Mouse (Mus musculus) kidney, postnatal 0 days (tissue): ENCODE results near the gene Scel. TPM values are rescaled to one million over a fixed set of nuclear protein-coding genes. Genes with fewer than 3 reads are reported as not detected.
A peak's percentile ranks its signal among the peaks of the same experiment; 100 is the strongest.

Experiments used
- ATAC-seq: fragments of 200-750 bp; cut with Nextera tagmentation; replicated peaks from 2 replicates; pipeline ENCODE4 v1.8.0; 2017; ENCODE audit warnings: low read depth, moderate number of reproducible peaks, moderate TSS enrichment, moderate library complexity; ENCODE audit not compliant: low FRiP score
- DNase-seq: peaks from one replicate; pipeline ENCODE4 v3.0.0-alpha.2; 2016; ENCODE audit warnings: low spot score
- H3K27ac ChIP-seq: fragments of 300-500 bp; sonication (generic); 2 replicates; pipeline ENCODE4 v1.5.1; 2014; ENCODE audit warnings: mild to moderate bottlenecking
- H3K27me3 ChIP-seq: fragments of 300-500 bp; sonication (generic); 2 replicates; pipeline ENCODE4 v1.6.1; 2014; ENCODE audit warnings: low read length, mixed read lengths; ENCODE audit not compliant: insufficient read depth
- H3K36me3 ChIP-seq: fragments of 300-500 bp; sonication (generic); 2 replicates; pipeline ENCODE4 v1.6.1; 2014; ENCODE audit warnings: low read length, mixed read lengths; ENCODE audit not compliant: insufficient read depth
- H3K4me1 ChIP-seq: fragments of 300-500 bp; sonication (generic); replicated peaks from 2 replicates; pipeline ENCODE4 v1.6.1; 2014; ENCODE audit warnings: antibody characterized with exemption, low read length, mixed read lengths; ENCODE audit not compliant: insufficient read depth
- H3K4me2 ChIP-seq: fragments of 300-500 bp; sonication (generic); 2 replicates; pipeline ENCODE4 v1.6.1; 2014; ENCODE audit warnings: mild to moderate bottlenecking, low read length, moderate library complexity, mixed read lengths
- H3K4me3 ChIP-seq: fragments of 300-500 bp; sonication (generic); replicated peaks from 2 replicates; pipeline ENCODE4 v1.5.1; 2014; ENCODE audit warnings: low read depth, low read length
- H3K9ac ChIP-seq: fragments of 300-500 bp; sonication (generic); 2 replicates; pipeline ENCODE4 v1.6.1; 2014; ENCODE audit warnings: low read depth, low read length
- H3K9me3 ChIP-seq: fragments of 300-500 bp; sonication (generic); replicated peaks from 2 replicates; pipeline ENCODE4 v1.6.1; 2016; ENCODE audit warnings: low read length, inconsistent platforms, mixed read lengths
- CTCF ChIP-seq: IDR thresholded peaks from 2 replicates; pipeline ENCODE4 v1.5.1; 2016; ENCODE audit warnings: antibody characterized with exemption, low read depth, mild to moderate bottlenecking, moderate library complexity
- WGBS: fragments of 180-500 bp; shearing (Covaris S2); extraction: QIAGEN DNeasy Blood & Tissue Kit; methylation state at CpG from one replicate; pipeline ENCODE4 v1.1.7; 2014; 5-methylcytosine and 5-hydroxymethylcytosine counted together
- polyA plus RNA-seq: library from polyadenylated mRNA; unstranded; fragments of >200 nt; fragmentation: Nextera tagmentation; extraction: Ambion mirVana; gene quantifications from 2 replicates; pipeline ENCODE4 v1.2.1, GENCODE M21; 2015

Gene Scel
- polyA plus RNA-seq, 1 experiment from 2014 or later: 4.1 TPM

- Histone ChIP-seq H3K27ac (no peak overlapping the region), H3K27me3 (no peaks in the 10 kb centered on the region), H3K4me1 (no peaks in the 10 kb centered on the region), H3K4me2 (no peak overlapping the region), H3K9ac (no peak overlapping the region), H3K36me3 (no peaks in the 10 kb centered on the region), H3K9me3 (no peaks in the 10 kb centered on the region), H3K4me3 (no peak overlapping the region)
- ATAC-seq (no peak), DNase-seq (no peak)
- TF ChIP-seq CTCF: no peak
- 80% methylated on average over 13 of the region's 13 CpGs for WGBS
These were observed 58.6 kb downstream of the Scel start for GRCm38 (mm10) chr14:103571598-103572320.

GRCm38 (mm10) chr14:103575854-103576253 lies 62.7 kb downstream of the Scel start:
- ATAC-seq: no peak; the same call in 1 of the 2 replicates

GRCm38 (mm10) chr14:103577011-103577410 lies 63.9 kb downstream of the Scel start:
- Histone ChIP-seq H3K36me3 (no peaks in the 10 kb centered on the region), H3K4me3 (no peak overlapping the region), H3K9ac (no peak overlapping the region), H3K4me1 (no peaks in the 10 kb centered on the region), H3K27ac (no peak overlapping the region), H3K9me3 (no peaks in the 10 kb centered on the region), H3K27me3 (no peaks in the 10 kb centered on the region), H3K4me2 (no peak overlapping the region)
- no peak for TF ChIP-seq CTCF
- DNase-seq (no peak), ATAC-seq (no peak)

More at GRCm38 (mm10) chr14:103575854-103576253, 62.7 kb downstream of the Scel start:
- Histone ChIP-seq H3K36me3 (no peaks in the 10 kb centered on the region), H3K9ac (no peak overlapping the region), H3K9me3 (no peaks in the 10 kb centered on the region), H3K27me3 (no peaks in the 10 kb centered on the region), H3K27ac (no peak overlapping the region), H3K4me2 (no peak overlapping the region), H3K4me3 (no peak overlapping the region), H3K4me1 (no peaks in the 10 kb centered on the region)
- DNase-seq: peak; percentile 32
- WGBS: 41% methylated on average over 7 of the region's 7 CpGs
- TF ChIP-seq CTCF: no peak

GRCm38 (mm10) chr14:103586662-103587061 lies 73.5 kb downstream of the Scel start:
- DNase-seq: peak; percentile 10
- WGBS: 20% methylated on average over 4 of the region's 4 CpGs

GRCm38 (mm10) chr14:103587208-103587900 lies 74.2 kb downstream of the Scel start:
- no peaks in the 10 kb centered on the region for H3K9me3 ChIP-seq
- no peak overlapping the region for H3K27ac ChIP-seq
- H3K4me3 ChIP-seq: no peak overlapping the region
- TF ChIP-seq CTCF: no peak
- no peak for ATAC-seq
- no peaks in the 10 kb centered on the region for H3K4me1 ChIP-seq
- H3K36me3 ChIP-seq: no peaks in the 10 kb centered on the region
- WGBS: 79% methylated on average over 10 of the region's 10 CpGs
- H3K4me2 ChIP-seq: no peak overlapping the region
- no peak for DNase-seq
- H3K27me3 ChIP-seq: no peaks in the 10 kb centered on the region
- no peak overlapping the region for H3K9ac ChIP-seq

More at GRCm38 (mm10) chr14:103586662-103587061, 73.5 kb downstream of the Scel start:
- Histone ChIP-seq H3K27ac (no peak overlapping the region), H3K9me3 (no peaks in the 10 kb centered on the region), H3K27me3 (no peaks in the 10 kb centered on the region), H3K4me3 (no peak overlapping the region), H3K4me1 (no peaks in the 10 kb centered on the region), H3K4me2 (no peak overlapping the region), H3K9ac (no peak overlapping the region), H3K36me3 (no peaks in the 10 kb centered on the region)
- no peak for ATAC-seq
- no peak for TF ChIP-seq CTCF

GRCm38 (mm10) chr14:103589819-103590218 lies 76.7 kb downstream of the Scel start:
- Histone ChIP-seq H3K4me3 (no peak overlapping the region), H3K4me2 (no peak overlapping the region), H3K9me3 (no peaks in the 10 kb centered on the region), H3K4me1 (no peaks in the 10 kb centered on the region), H3K27me3 (no peaks in the 10 kb centered on the region), H3K36me3 (no peaks in the 10 kb centered on the region), H3K9ac (no peak overlapping the region), H3K27ac (no peak overlapping the region)
- no peak for TF ChIP-seq CTCF
- DNase-seq (peak; percentile 6), ATAC-seq (no peak)
- 62% methylated on average over 7 of the region's 7 CpGs for WGBS
